Mouse (Mus musculus): ENCODE data around the gene Plpp7.

GRCm38 (mm10) chr2:32089606-32090005 lies 5.7 kb upstream of the Plpp7 start:
- TF ChIP-seq CTCF (IDR thresholded peaks at IDR 0.05; ENCODE audit: low read depth), result no peak
- TF ChIP-seq EP300 (optimal IDR thresholded peaks at IDR 0.05), result no peak

All from stomach, postnatal 0 days (tissue).